8 mouse cellular contexts compared by ENCODE assay signal in genomic region chr8:116993095-116993867, GRCm38 (mm10). TPM values are rescaled to one million over a fixed set of nuclear protein-coding genes. Genes with fewer than 3 reads are reported as not detected.
DNase-seq lines count a peak whose midpoint lies in the region; ATAC-seq lines count a peak whose summit lies in the region.

TSS of gene Gcsh (minus strand) at chr8:116993537.

- peak within 1 kb of the TSS; percentile 87 for H3K9ac ChIP-seq in heart, embryonic 13.5 days
- peak within 1 kb of the TSS; percentile 74 for H3K9ac ChIP-seq in liver, embryonic 12.5 days
- peak within 1 kb of the TSS; percentile 43 for H3K9ac ChIP-seq in stomach, embryonic 15.5 days

- H3K27me3 ChIP-seq in heart, embryonic 13.5 days (replicated peaks), result no peaks in the 10 kb centered on the region
- no peaks in the 10 kb centered on the region for H3K27me3 ChIP-seq in liver, embryonic 12.5 days (replicated peaks)
- H3K27me3 ChIP-seq in stomach, embryonic 15.5 days (replicated peaks), result no peaks in the 10 kb centered on the region

- H3K4me1 ChIP-seq in brown adipose tissue, adult 24 weeks (ENCODE audit: control insufficient read depth, insufficient read depth, insufficient read length, low read length), result no peaks in the 10 kb centered on the region
- peaks cover 20% of the 10 kb centered on the region for H3K4me1 ChIP-seq in heart, embryonic 13.5 days
- peaks cover 32% of the 10 kb centered on the region for H3K4me1 ChIP-seq in liver, embryonic 12.5 days
- peaks cover 8% of the 10 kb centered on the region; the same call in 1 of the 2 replicates for H3K4me1 ChIP-seq in stomach, embryonic 15.5 days

- H3K4me3 ChIP-seq in brown adipose tissue, adult 24 weeks (ENCODE audit: insufficient read depth, low read depth, low read length), result peak within 1 kb of the TSS; percentile 85
- peak within 1 kb of the TSS; percentile 72 for H3K4me3 ChIP-seq in heart, embryonic 13.5 days
- H3K4me3 ChIP-seq in liver, embryonic 12.5 days, result peak within 1 kb of the TSS; percentile 69
- peak within 1 kb of the TSS; percentile 78 for H3K4me3 ChIP-seq in stomach, embryonic 15.5 days (replicated peaks)

- peaks cover 13% of the 10 kb centered on the region for H3K36me3 ChIP-seq in heart, embryonic 13.5 days
- H3K36me3 ChIP-seq in liver, embryonic 12.5 days, result peaks cover 18% of the 10 kb centered on the region
- H3K36me3 ChIP-seq in stomach, embryonic 15.5 days, result no peaks in the 10 kb centered on the region

- H3K27ac ChIP-seq in brown adipose tissue, adult 24 weeks (replicated peaks; ENCODE audit: low read depth, low read length), result peak within 1 kb of the TSS; percentile 18; the same call in 1 of the 2 replicates
- peak within 1 kb of the TSS; percentile 77 for H3K27ac ChIP-seq in heart, embryonic 13.5 days (replicated peaks)
- H3K27ac ChIP-seq in liver, embryonic 12.5 days, result peak within 1 kb of the TSS; percentile 71
- H3K27ac ChIP-seq in stomach, embryonic 15.5 days, result peak within 1 kb of the TSS; percentile 84

- peak; percentile 100 for ATAC-seq in heart, embryonic 13.5 days (ENCODE audit: extremely low read depth, insufficient number of reproducible peaks, low FRiP score, low TSS enrichment)
- peak; percentile 99 for ATAC-seq in liver, embryonic 12.5 days
- ATAC-seq in stomach, embryonic 15.5 days (ENCODE audit: insufficient read depth, low FRiP score, low read depth), result peak; percentile 100

- peak; percentile 98 for DNase-seq in CD4-positive, CD25-positive, alpha-beta regulatory T cell, adult 2 months (ENCODE audit: low read depth, low spot score)
- peak; percentile 77 for DNase-seq in fat pad, adult 2 months (ENCODE audit: extremely low read depth, low read depth, low spot score)
- peak; percentile 99 for DNase-seq in kidney, postnatal 10 days
- DNase-seq in natural killer cell, adult 2 months (ENCODE audit: low spot score in 2 of 2), result peak; percentile 95 to 97

- under 1% methylated on average over 56 of the region's 56 CpGs for WGBS in heart, embryonic 13.5 days
- WGBS in liver, embryonic 12.5 days (ENCODE audit: insufficient replicate concordance), result under 1% methylated on average over 56 of the region's 56 CpGs
- WGBS in stomach, embryonic 15.5 days, result under 1% methylated on average over 55 of the region's 56 CpGs

- peak within 1 kb of the TSS; percentile 98 for H3K4me2 ChIP-seq in heart, embryonic 13.5 days
- H3K4me2 ChIP-seq in liver, embryonic 12.5 days, result peak within 1 kb of the TSS; percentile 95
- H3K4me2 ChIP-seq in stomach, embryonic 15.5 days, result peak within 1 kb of the TSS; percentile 90

- H3K9me3 ChIP-seq in heart, embryonic 13.5 days, result no peaks in the 10 kb centered on the region
- no peaks in the 10 kb centered on the region for H3K9me3 ChIP-seq in liver, embryonic 12.5 days (replicated peaks)
- H3K9me3 ChIP-seq in stomach, embryonic 15.5 days, result no peaks in the 10 kb centered on the region

RNA-seq across cellular contexts. Expression of gene Gcsh, which starts in this region (rescaled TPM):
- polyA plus RNA-seq in brown adipose tissue, adult 24 weeks (2012; ENCODE audit: insufficient read depth, insufficient read length, missing spikeins), result 205 and 234 TPM in 2 replicates
- polyA plus RNA-seq in heart, embryonic 13.5 days (2015; fragmentation: Nextera tagmentation; extraction: Ambion mirVana), result 78.4 and 91.5 TPM in 2 replicates
- polyA plus RNA-seq in liver, embryonic 12.5 days (2016; fragmentation: Nextera tagmentation; extraction: Ambion mirVana), result 86.0 and 93.4 TPM in 2 replicates
- polyA plus RNA-seq in stomach, embryonic 15.5 days (2015; fragmentation: Nextera tagmentation; extraction: Ambion mirVana), result 138 and 143 TPM in 2 replicates

Comparison
In these comparisons a context has a peak if more than half of its experiments do, and no peak if none do; other contexts are left out.
1. Peak in every context shown above with its lines: DNase-seq, ATAC-seq, H3K4me3 ChIP-seq and H3K27ac ChIP-seq.
2. H3K27ac ChIP-seq: peak in every context shown above with its lines; median percentile 84 in stomach, embryonic 15.5 days; 77 in heart, embryonic 13.5 days; 71 in liver, embryonic 12.5 days; 18 in brown adipose tissue, adult 24 weeks.